Mouse (Mus musculus) liver, embryonic 13.5 days (tissue): ENCODE measurements around the gene Hdac4. TPM values are rescaled to one million over a fixed set of nuclear protein-coding genes. Genes with fewer than 3 reads are reported as not detected.
A peak's percentile ranks its signal among the peaks of the same experiment; 100 is the strongest.

Experiments
- ATAC-seq: fragments of 200-750 bp; cut with Nextera tagmentation; 2 replicates; pipeline ENCODE4 v1.8.0; 2017; ENCODE audit warnings: low read depth, mild to moderate bottlenecking, moderate number of reproducible peaks, moderate library complexity
- DNase-seq: peaks from one replicate; pipeline ENCODE4 v3.0.0; 2022
- H3K27ac ChIP-seq: fragments of 300-500 bp; sonication (generic); 2 replicates; pipeline ENCODE4 v1.5.1; 2015; ENCODE audit warnings: moderate library complexity, mild to moderate bottlenecking, inconsistent platforms
- H3K27me3 ChIP-seq: fragments of 300-500 bp; sonication (generic); 2 replicates; pipeline ENCODE4 v1.6.1; 2015; ENCODE audit warnings: mild to moderate bottlenecking, inconsistent platforms
- H3K36me3 ChIP-seq: fragments of 300-500 bp; sonication (generic); 2 replicates; pipeline ENCODE4 v1.6.1; 2015; ENCODE audit warnings: mild to moderate bottlenecking, inconsistent platforms
- H3K4me1 ChIP-seq: fragments of 300-500 bp; sonication (generic); replicated peaks from 2 replicates; pipeline ENCODE4 v1.6.1; 2015; ENCODE audit warnings: inconsistent platforms
- H3K4me2 ChIP-seq: fragments of 300-500 bp; sonication (generic); 2 replicates; pipeline ENCODE4 v1.6.1; 2015; ENCODE audit warnings: inconsistent platforms, mild to moderate bottlenecking, moderate library complexity
- H3K4me3 ChIP-seq: fragments of 300-500 bp; sonication (generic); replicated peaks from 2 replicates; pipeline ENCODE4 v1.5.1; 2015; ENCODE audit warnings: mild to moderate bottlenecking, inconsistent platforms
- H3K9ac ChIP-seq: fragments of 300-500 bp; sonication (generic); 2 replicates; pipeline ENCODE4 v1.6.1; 2015; ENCODE audit warnings: mild to moderate bottlenecking, inconsistent platforms
- H3K9me3 ChIP-seq: fragments of 300-500 bp; sonication (generic); replicated peaks from 2 replicates; pipeline ENCODE4 v1.6.1; 2016; ENCODE audit warnings: inconsistent platforms
- WGBS: fragments of 180-500 bp; shearing (Covaris S2); methylation state at CpG from one replicate; pipeline ENCODE4 v1.1.7; 2015; ENCODE audit not compliant: insufficient replicate concordance; 5-methylcytosine and 5-hydroxymethylcytosine counted together
- polyA plus RNA-seq: library from polyadenylated mRNA; unstranded; fragments of >200 nt; fragmentation: Nextera tagmentation; extraction: Ambion mirVana; gene quantifications from 2 replicates; pipeline ENCODE4 v1.2.1, GENCODE M21; 2015

Hdac4 gene
- polyA plus RNA-seq, 1 experiment from 2014 or later, result 3.9 TPM

DNA sequence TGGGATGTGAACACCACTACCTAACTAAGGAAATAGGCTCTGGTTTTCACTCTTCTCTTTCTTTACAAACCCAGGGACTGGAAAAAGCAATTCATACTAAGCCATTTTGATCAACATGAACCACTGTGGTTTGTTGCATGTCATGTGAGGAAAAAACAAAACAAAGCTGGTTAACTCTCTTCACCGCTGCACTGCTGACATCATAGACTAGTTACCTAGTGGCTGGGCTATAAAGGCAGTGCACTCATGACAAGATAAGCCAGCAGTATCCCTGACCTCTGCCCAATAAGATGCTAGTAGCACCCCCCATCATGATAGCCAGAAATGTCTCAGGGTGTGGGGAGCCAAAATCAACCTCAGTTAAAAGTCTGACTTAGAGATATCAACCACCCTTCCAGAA, 47.0 kb downstream of the Hdac4 start:
- H3K36me3 ChIP-seq, result no peaks in the 10 kb centered on the region

DNA sequence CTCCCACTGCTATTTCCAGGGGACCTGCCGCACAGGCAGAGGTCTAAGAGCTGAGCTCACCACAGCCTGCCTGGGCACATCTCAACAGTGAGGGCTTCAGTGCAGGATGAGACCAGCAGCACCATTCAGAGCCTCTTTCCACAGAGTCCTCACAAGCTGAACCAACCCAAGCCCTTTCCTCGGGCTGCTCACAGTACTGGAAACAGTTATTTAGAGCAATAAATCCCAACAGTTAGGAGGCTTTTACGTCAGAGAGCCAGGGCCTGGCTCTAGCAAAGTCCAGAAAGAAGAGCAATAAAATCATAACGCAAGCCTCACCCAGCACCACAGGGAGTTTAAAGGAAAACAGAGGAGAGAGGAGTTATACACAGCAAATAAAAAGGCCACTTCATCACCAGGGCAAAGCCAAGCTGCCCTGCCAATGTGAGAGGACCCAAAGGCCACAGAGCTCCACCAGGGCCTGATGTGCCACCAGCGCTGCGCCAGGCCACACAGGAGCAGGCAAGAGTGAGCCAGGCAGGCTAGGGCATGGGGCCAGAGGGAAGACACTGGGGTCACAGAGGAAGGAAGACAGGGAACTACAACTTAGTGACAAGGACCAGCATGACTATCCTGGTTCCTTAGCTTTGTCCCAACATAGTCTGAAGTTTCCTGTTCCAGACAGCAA, 50.5 kb downstream of the Hdac4 start:
- Histone ChIP-seq H3K36me3 (no peaks in the 10 kb centered on the region), H3K9ac (no peak overlapping the region), H3K4me3 (no peak overlapping the region), H3K9me3 (no peaks in the 10 kb centered on the region), H3K4me2 (no peak overlapping the region), H3K27me3 (no peaks in the 10 kb centered on the region), H3K4me1 (peaks cover 13% of the 10 kb centered on the region), H3K27ac (no peak overlapping the region)
- 79% methylated on average over 6 of the region's 6 CpGs for WGBS
- no peak for ATAC-seq
- no peak for DNase-seq

More for the DNA sequence above, 47.0 kb downstream of the Hdac4 start:
- DNase-seq, result no peak
- no peak overlapping the region for H3K27ac ChIP-seq
- no peak overlapping the region for H3K4me2 ChIP-seq
- no peaks in the 10 kb centered on the region for H3K9me3 ChIP-seq
- no peak for ATAC-seq
- H3K9ac ChIP-seq, result no peak overlapping the region
- 72% methylated on average over 1 of the region's 1 CpGs for WGBS
- H3K27me3 ChIP-seq, result no peaks in the 10 kb centered on the region
- peaks cover 13% of the 10 kb centered on the region for H3K4me1 ChIP-seq
- H3K4me3 ChIP-seq, result no peak overlapping the region

DNA sequence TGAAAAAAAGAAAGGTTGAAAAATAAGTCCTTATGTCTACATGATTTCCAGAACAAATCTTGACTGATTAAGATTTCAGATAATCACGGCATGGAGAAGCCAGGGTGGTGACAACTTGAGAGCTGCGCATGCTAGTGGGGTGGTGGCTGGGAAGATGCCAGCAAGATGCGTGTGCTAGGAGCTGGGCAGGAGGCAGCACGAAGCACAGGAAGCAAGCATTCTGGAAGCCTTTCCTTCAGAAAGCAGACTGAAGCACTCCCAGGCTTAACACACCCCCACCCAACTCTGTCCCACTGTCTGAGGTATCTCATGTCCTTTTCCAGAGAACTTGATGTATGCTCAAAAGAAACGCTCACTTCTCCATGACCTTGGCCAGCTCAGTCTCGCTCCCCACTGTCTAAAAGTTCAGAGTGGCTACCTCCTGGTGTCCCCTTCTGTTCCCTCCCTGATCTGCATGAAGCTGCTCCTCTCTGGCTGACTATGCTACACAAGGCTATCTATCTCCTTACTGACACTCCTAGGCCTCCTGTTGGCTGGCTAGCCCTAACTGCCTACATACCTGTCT, 52.1 kb downstream of the Hdac4 start:
- no peak overlapping the region for H3K4me3 ChIP-seq
- H3K9me3 ChIP-seq, result no peaks in the 10 kb centered on the region
- no peaks in the 10 kb centered on the region for H3K36me3 ChIP-seq
- no peak overlapping the region for H3K27ac ChIP-seq
- ATAC-seq (no peak), DNase-seq (no peak)
- 64% methylated on average over 6 of the region's 6 CpGs for WGBS
- no peaks in the 10 kb centered on the region for H3K27me3 ChIP-seq
- peaks cover 8% of the 10 kb centered on the region; the same call in 1 of the 2 replicates for H3K4me1 ChIP-seq
- H3K4me2 ChIP-seq, result no peak overlapping the region
- H3K9ac ChIP-seq, result no peak overlapping the region

DNA sequence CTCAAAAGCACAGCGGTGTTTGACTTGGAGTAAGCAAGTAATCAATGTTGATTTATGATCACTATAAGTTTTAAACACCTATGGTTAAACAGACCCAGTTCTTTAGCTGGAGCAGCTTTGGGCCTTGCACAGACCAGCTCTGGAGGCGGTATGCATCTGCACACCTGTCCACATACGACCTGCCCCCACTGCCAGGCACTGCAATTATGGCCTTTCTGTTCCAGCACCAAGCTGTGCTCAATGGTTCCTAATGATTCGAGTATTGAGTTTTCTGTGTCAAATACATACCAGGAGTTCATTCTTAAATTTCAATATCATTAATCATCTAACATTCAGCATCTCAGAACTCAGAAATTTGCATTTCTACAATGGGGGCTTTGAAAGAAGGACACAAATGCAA, 52.7 kb downstream of the Hdac4 start:
- Histone ChIP-seq H3K4me2 (no peak overlapping the region), H3K9me3 (no peaks in the 10 kb centered on the region), H3K4me3 (no peak overlapping the region), H3K9ac (no peak overlapping the region), H3K27me3 (no peaks in the 10 kb centered on the region), H3K27ac (no peak overlapping the region), H3K36me3 (no peaks in the 10 kb centered on the region), H3K4me1 (peaks cover 9% of the 10 kb centered on the region)
- WGBS, result 82% methylated on average over 4 of the region's 4 CpGs
- no peak for ATAC-seq
- no peak for DNase-seq

DNA sequence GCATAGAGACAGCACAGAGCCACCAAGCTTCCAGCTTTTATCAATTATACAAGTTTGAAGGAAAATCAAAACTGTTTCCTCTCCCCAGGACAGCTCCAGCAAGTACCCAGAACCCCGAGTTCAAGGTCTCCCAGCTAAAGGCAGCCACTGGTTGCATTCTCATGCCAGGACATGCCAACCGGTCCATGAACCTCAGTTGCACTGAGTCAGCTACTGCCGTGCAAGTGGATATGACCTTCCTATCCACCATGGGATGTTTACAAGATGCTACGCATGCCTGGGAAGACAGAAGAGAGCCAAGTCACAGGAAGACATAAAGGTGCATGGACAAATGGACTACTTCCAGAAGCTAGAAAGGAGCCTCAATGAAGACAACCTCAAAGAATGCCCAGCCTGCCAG, 56.5 kb downstream of the Hdac4 start:
- Histone ChIP-seq H3K9me3 (no peaks in the 10 kb centered on the region), H3K4me1 (peaks cover 11% of the 10 kb centered on the region), H3K27ac (no peak overlapping the region), H3K27me3 (no peaks in the 10 kb centered on the region), H3K4me2 (no peak overlapping the region), H3K9ac (no peak overlapping the region), H3K4me3 (no peak overlapping the region), H3K36me3 (0 out of 2 replicates have a peak, but pooled peaks cover 3% of the 10 kb centered on the region)
- no peak for ATAC-seq
- DNase-seq, result no peak
- 77% methylated on average over 4 of the region's 4 CpGs for WGBS

DNA sequence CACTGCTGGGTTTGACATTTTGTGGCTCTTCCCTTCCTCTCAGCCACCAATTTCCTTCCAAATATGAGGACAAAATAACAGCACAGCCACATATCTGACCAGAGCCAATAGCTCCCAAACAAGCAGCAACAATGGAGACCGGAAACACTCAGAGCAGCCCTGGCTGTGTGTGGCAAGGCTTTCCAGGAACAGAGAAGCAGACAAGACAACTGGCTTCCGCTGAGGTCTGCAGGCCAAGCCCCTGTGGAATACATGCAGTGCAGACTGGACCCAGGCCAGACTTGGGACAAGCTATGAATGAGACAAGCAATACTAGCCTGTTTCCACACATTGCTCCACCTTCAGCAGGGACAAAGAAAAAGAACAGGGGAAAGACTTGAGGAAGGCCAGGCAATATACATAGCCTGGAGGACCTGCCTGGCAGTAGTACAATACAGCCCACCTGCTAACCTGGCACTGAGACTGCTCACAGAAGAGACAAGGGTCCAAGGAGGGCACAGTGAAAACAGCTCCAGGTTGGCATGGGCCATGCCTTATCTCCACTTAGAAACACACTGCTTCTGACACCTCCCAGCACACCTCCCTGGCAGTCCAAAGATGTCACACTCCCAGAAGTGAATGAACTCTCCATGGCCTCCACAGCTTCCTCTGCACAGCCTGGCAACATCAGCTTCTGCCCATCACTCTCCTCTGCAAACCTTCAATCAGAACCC, 58.2 kb downstream of the Hdac4 start:
- peaks cover 11% of the 10 kb centered on the region for H3K4me1 ChIP-seq
- DNase-seq (no peak), ATAC-seq (no peak)
- 0 out of 2 replicates have a peak, but pooled peaks cover 3% of the 10 kb centered on the region for H3K36me3 ChIP-seq
- no peaks in the 10 kb centered on the region for H3K27me3 ChIP-seq
- no peak overlapping the region for H3K4me2 ChIP-seq
- 69% methylated on average over 2 of the region's 2 CpGs for whole genome bisulfite sequencing
- H3K4me3 ChIP-seq, result no peak overlapping the region
- H3K27ac ChIP-seq, result no peak overlapping the region
- no peaks in the 10 kb centered on the region for H3K9me3 ChIP-seq
- no peak overlapping the region for H3K9ac ChIP-seq

DNA sequence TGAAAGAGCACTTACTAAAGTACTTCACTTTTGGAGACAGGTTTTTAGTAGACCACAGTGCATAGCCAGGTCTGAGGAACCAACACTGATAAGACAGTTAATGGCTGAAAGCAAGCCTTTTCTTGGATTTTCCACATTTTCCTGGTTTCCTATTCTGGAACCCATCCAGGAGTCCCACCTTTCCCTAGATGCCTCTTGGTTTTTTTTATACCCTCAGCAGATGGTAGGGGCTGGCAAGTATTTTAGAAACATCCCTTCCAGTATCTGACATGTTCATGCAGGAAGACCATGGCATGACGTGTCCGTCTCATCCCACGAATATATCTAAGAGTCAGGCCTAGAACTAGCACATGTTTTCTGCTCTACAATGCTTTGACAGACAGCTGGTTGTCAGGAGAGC, 59.1 kb downstream of the Hdac4 start:
- Histone ChIP-seq H3K36me3 (0 out of 2 replicates have a peak, but pooled peaks cover 3% of the 10 kb centered on the region), H3K4me2 (no peak overlapping the region), H3K4me3 (no peak overlapping the region), H3K27ac (no peak overlapping the region), H3K4me1 (peaks cover 11% of the 10 kb centered on the region), H3K9me3 (no peaks in the 10 kb centered on the region), H3K9ac (no peak overlapping the region), H3K27me3 (no peaks in the 10 kb centered on the region)
- no peak for DNase-seq
- 80% methylated on average over 3 of the region's 3 CpGs for WGBS
- ATAC-seq, result no peak

DNA sequence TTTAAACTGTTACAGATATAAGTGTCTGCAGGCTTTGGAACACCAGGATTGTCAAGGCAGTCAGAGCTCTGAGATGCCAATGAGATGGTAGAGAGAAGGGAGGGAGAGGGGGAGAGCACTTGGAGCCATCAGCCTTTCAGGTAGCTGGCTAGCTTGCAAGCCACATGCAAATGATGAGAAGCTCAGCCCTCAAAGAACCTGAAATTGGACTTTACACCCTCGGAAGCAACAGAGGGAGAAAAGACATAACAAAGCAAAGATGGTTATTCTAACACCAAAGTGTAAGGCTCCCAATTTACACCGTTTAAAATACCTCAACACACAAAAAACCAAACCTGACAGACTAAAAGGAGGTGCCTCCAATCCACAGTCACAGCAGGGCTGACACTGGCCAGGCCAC, 63.3 kb downstream of the Hdac4 start:
- H3K4me3 ChIP-seq, result no peak overlapping the region
- no peak overlapping the region for H3K4me2 ChIP-seq
- H3K4me1 ChIP-seq, result peaks cover 42% of the 10 kb centered on the region
- 0 out of 2 replicates have a peak, but pooled peaks cover 3% of the 10 kb centered on the region for H3K36me3 ChIP-seq
- no peak overlapping the region for H3K9ac ChIP-seq
- H3K9me3 ChIP-seq, result no peaks in the 10 kb centered on the region
- 39% methylated on average over 2 of the region's 2 CpGs for WGBS
- H3K27ac ChIP-seq, result no peak overlapping the region
- ATAC-seq, result no peak
- DNase-seq, result no peak
- no peaks in the 10 kb centered on the region for H3K27me3 ChIP-seq

DNA sequence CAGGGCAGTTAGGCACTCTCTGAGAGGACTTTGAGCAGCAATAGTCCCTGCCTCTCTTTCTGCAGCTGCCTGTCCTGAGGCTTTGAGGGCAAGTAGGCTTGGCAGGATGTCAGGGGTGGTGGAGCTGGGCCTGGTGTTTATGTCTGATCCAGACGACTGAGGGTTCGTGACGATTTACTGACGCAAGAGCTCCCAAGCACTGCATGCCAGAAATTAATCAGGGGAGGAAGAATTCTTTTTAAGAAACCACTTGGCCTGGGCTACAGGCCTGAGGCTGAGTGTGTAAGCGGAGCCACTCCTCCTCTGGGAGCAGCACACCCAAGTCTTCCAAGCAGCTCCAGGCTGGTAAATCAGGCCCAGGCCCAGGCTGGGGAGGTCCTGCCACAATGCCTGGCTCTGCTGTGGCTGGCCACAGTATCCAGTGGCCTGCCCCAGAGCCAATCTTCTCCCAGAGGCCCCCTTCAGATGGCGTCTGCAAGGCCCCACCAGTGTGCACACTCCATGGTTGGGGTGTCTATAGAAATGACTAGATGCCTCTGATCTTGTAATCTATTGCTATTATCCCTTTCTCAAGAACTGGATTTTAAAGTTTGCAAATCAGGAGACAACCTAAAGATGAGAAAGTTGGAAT, 64.9 kb downstream of the Hdac4 start:
- Histone ChIP-seq H3K9ac (no peak overlapping the region), H3K9me3 (no peaks in the 10 kb centered on the region), H3K4me1 (peaks cover 41% of the 10 kb centered on the region), H3K27ac (peak overlapping the region; percentile 41), H3K27me3 (no peaks in the 10 kb centered on the region), H3K4me2 (no peak overlapping the region), H3K36me3 (no peaks in the 10 kb centered on the region), H3K4me3 (no peak overlapping the region)
- 69% methylated on average over 6 of the region's 6 CpGs for WGBS
- DNase-seq, result no peak
- ATAC-seq, result no peak

DNA sequence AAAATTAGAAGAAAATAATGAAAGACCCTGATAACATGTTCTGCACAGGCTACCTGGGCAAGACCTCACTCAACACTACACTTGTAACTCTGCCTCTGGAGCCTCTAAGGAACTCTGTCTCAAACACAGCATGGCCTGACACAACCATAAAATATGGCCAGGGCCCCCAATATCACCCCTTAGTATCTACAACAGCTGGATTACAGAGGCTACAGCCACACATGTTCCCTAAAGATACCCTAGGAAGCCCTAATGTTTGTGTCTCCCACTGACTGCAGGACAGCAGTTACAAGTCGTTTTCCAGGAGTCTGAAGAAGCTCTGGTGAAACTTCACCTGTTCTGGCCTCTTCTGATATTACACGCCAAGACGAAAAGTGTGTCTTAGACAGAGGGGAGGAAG, 65.7 kb downstream of the Hdac4 start:
- Histone ChIP-seq H3K4me2 (peak overlapping the region; percentile 32), H3K27me3 (no peaks in the 10 kb centered on the region), H3K4me1 (peaks cover 46% of the 10 kb centered on the region), H3K4me3 (no peak overlapping the region), H3K9me3 (no peaks in the 10 kb centered on the region), H3K9ac (0 out of 2 replicates have a peak overlapping the region, but pooled peaks have one; percentile 26), H3K27ac (peak overlapping the region; percentile 41; the same call in 1 of the 2 replicates), H3K36me3 (no peaks in the 10 kb centered on the region)
- ATAC-seq, result peak; percentile 82
- 31% methylated on average over 3 of the region's 3 CpGs for WGBS
- peak; percentile 18 for DNase-seq

DNA sequence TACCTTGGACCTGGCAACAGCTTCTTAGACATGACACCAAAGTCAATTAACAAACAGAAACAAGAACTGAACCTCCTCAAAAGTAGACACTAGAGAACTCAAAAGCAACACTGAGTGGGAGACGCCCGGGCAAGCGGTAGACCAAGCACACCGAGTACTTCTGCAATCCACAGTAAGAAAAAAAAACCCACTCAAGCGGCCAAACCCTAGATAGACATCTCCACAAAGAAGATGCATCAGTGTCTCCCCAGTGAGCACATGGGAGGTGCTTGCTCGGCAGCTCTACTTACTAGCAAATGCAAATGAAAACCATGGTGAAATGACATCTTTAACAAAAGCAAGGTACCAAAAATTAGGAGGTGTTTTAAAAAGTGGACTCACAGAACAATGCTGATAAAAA, 67.7 kb downstream of the Hdac4 start:
- no peak overlapping the region for H3K4me3 ChIP-seq
- no peaks in the 10 kb centered on the region for H3K36me3 ChIP-seq
- DNase-seq (no peak), ATAC-seq (no peak)
- H3K27me3 ChIP-seq, result no peaks in the 10 kb centered on the region
- no peak overlapping the region for H3K9ac ChIP-seq
- H3K27ac ChIP-seq, result no peak overlapping the region
- WGBS, result 62% methylated on average over 6 of the region's 6 CpGs
- H3K4me2 ChIP-seq, result no peak overlapping the region
- H3K4me1 ChIP-seq, result peaks cover 52% of the 10 kb centered on the region
- no peaks in the 10 kb centered on the region for H3K9me3 ChIP-seq
